Mouse (Mus musculus) ES-E14 (cell line): ENCODE measurements around the gene Vmn2r19. TPM values are rescaled to one million over a fixed set of nuclear protein-coding genes. Genes with fewer than 3 reads are reported as not detected.

ENCODE experiments used
- DNase-seq: peaks from one replicate; pipeline ENCODE4 v3.0.0-alpha.2; 2013; ENCODE audit warnings: low read depth, low spot score
- H3K27ac ChIP-seq: 2 replicates; pipeline ENCODE4 v1.5.1; 2012; ENCODE audit warnings: low read depth, mild to moderate bottlenecking, low read length, moderate library complexity, mixed read lengths; ENCODE audit not compliant: poor library complexity, insufficient read depth, severe bottlenecking
- H3K36me3 ChIP-seq: 2 replicates; pipeline ENCODE4 v1.6.1; 2012; ENCODE audit warnings: mild to moderate bottlenecking, low read length, moderate library complexity, mixed read lengths; ENCODE audit not compliant: control insufficient read depth, poor library complexity, insufficient read depth, severe bottlenecking
- H3K4me1 ChIP-seq, 2 experiments: fragments of 150-350 bp in 1 of 2; sonication (generic) in 1 of 2; 2 replicates each; pipeline ENCODE4 v1.6.1; 2012; ENCODE audit warnings: low read length in 2 of 2, mild to moderate bottlenecking in 1 of 2, mixed read lengths in 1 of 2; ENCODE audit not compliant: control insufficient read depth in 2 of 2, insufficient read depth in 2 of 2, poor library complexity in 1 of 2
- H3K4me3 ChIP-seq, 2 experiments: fragments of 150-350 bp in 1 of 2; sonication (generic) in 1 of 2; 2 replicates each; pipeline ENCODE4 v1.5.1; 2012; ENCODE audit warnings: low read length in 2 of 2, low read depth in 1 of 2, mild to moderate bottlenecking in 1 of 2, mixed read lengths in 1 of 2; ENCODE audit not compliant: insufficient read depth in 1 of 2, poor library complexity in 1 of 2, severe bottlenecking in 1 of 2
- H3K9ac ChIP-seq: 2 replicates; pipeline ENCODE4 v1.6.1; 2012; ENCODE audit warnings: low read depth, mild to moderate bottlenecking, low read length, mixed read lengths; ENCODE audit not compliant: poor library complexity, insufficient read depth, severe bottlenecking
- H3K9me3 ChIP-seq: fragments of 150-350 bp; sonication (generic); 2 replicates; pipeline ENCODE4 v1.6.1; 2012; ENCODE audit warnings: low read depth, mild to moderate bottlenecking, low read length; ENCODE audit not compliant: control insufficient read depth, insufficient read depth
- CHD2 ChIP-seq: IDR thresholded peaks from 2 replicates; pipeline ENCODE4 v1.6.1; 2014; ENCODE audit warnings: mild to moderate bottlenecking, low read depth, low read length, inconsistent platforms
- HCFC1 ChIP-seq: IDR thresholded peaks from 2 replicates; pipeline ENCODE4 v1.6.1; 2012; ENCODE audit warnings: low read length, inconsistent platforms, borderline replicate concordance; ENCODE audit not compliant: insufficient read depth
- MAFK ChIP-seq: IDR thresholded peaks from 2 replicates; pipeline ENCODE4 v1.6.1; 2014; ENCODE audit warnings: mild to moderate bottlenecking, low read depth, low read length, inconsistent platforms; ENCODE audit not compliant: insufficient read depth
- ZC3H11A ChIP-seq: IDR thresholded peaks from 2 replicates; pipeline ENCODE4 v1.6.1; 2012; ENCODE audit warnings: low read depth, mild to moderate bottlenecking, inconsistent platforms, low read length, borderline replicate concordance
- ZNF384 ChIP-seq: IDR thresholded peaks from 2 replicates; pipeline ENCODE4 v1.6.1; 2012; ENCODE audit warnings: low read depth, low read length, inconsistent platforms
- in situ Hi-C, 2 experiments: fragments of 600-800 bp; cut with MboI; formaldehyde crosslinking; loops; one replicate each; pipeline ENCODE4 v1.15.1; 2025; ENCODE audit warnings: low sequenced_read_pairs in 2 of 2, inconsistent platforms in 1 of 2; ENCODE audit not compliant: unreplicated experiment in 2 of 2
- total RNA-seq: library from RNA; depleted of rRNA; stranded (reverse); fragments of 300-350 nt; gene quantifications from 2 replicates; pipeline ENCODE4 v1.2.3, GENCODE M21; 2012; rRNA removed

Gene Vmn2r19
- not detected in 2 replicates for total RNA-seq

- in situ Hi-C loops, result no loop called here
- H3K4me1 ChIP-seq, result no peaks in the 10 kb centered on the region
- H3K4me3 ChIP-seq, result no peak within 1 kb of the TSS
Observed at GRCm38 (mm10) chr6:123308033-123308432, at the start of gene Vmn2r19. Gene Vmn2r19 (plus strand): TSS chr6:123308333.

GRCm38 (mm10) chr6:123258946-123259345 is 49.2 kb upstream of the Vmn2r19 start:
- H3K4me3 ChIP-seq, result no peak overlapping the region
- TF ChIP-seq CHD2, result no peak
- H3K9ac ChIP-seq, result no peak overlapping the region
- H3K4me1 ChIP-seq, result no peaks in the 10 kb centered on the region
- in situ Hi-C loops, result no loop called here
- DNase-seq, result no peak
- H3K27ac ChIP-seq, result no peak overlapping the region
- no peaks in the 10 kb centered on the region for H3K36me3 ChIP-seq
- no peaks in the 10 kb centered on the region for H3K9me3 ChIP-seq

More at GRCm38 (mm10) chr6:123308033-123308432, at the start of gene Vmn2r19:
- Histone ChIP-seq H3K9ac (no peak within 1 kb of the TSS), H3K36me3 (no peaks in the 10 kb centered on the region), H3K9me3 (no peaks in the 10 kb centered on the region), H3K27ac (no peak within 1 kb of the TSS)
- no peak for TF ChIP-seq ZNF384
- TF ChIP-seq ZC3H11A, result no peak
- no peak for TF ChIP-seq HCFC1
- TF ChIP-seq MAFK, result no peak
- TF ChIP-seq CHD2, result no peak
- no peak for DNase-seq

- Histone ChIP-seq H3K4me1 (no peaks in the 10 kb centered on the region), H3K9me3 (no peaks in the 10 kb centered on the region), H3K4me3 (no peak overlapping the region), H3K36me3 (no peaks in the 10 kb centered on the region), H3K27ac (no peak overlapping the region), H3K9ac (no peak overlapping the region)
- in situ Hi-C loops, result no loop called here
- TF ChIP-seq ZC3H11A (no peak), HCFC1 (no peak), MAFK (no peak), ZNF384 (no peak), CHD2 (no peak)
- DNase-seq, result no peak
Observed at GRCm38 (mm10) chr6:123259889-123260603, 48.1 kb upstream of the Vmn2r19 start.

- Histone ChIP-seq H3K36me3 (no peaks in the 10 kb centered on the region), H3K4me1 (no peaks in the 10 kb centered on the region), H3K9me3 (no peaks in the 10 kb centered on the region), H3K4me3 (no peak overlapping the region), H3K9ac (no peak overlapping the region), H3K27ac (no peak overlapping the region)
- no peak for TF ChIP-seq MAFK
- no peak for TF ChIP-seq ZNF384
- no peak for TF ChIP-seq HCFC1
- TF ChIP-seq CHD2, result no peak
- no peak for TF ChIP-seq ZC3H11A
- no peak for DNase-seq
- in situ Hi-C loops, result no loop called here
Observed at GRCm38 (mm10) chr6:123260868-123261267, 47.3 kb upstream of the Vmn2r19 start.

- Histone ChIP-seq H3K4me1 (no peaks in the 10 kb centered on the region), H3K36me3 (no peaks in the 10 kb centered on the region), H3K9ac (no peak within 1 kb of the TSS), H3K27ac (no peak within 1 kb of the TSS), H3K4me3 (no peak within 1 kb of the TSS), H3K9me3 (no peaks in the 10 kb centered on the region)
- no peak for DNase-seq
- in situ Hi-C loops, result no loop called here
- TF ChIP-seq HCFC1 (no peak), MAFK (no peak), ZNF384 (no peak), CHD2 (no peak), ZC3H11A (no peak)
Observed at GRCm38 (mm10) chr6:123261555-123262161, 46.5 kb upstream of the Vmn2r19 start, which contains the start of gene Clec4d. Gene Clec4d (plus strand): TSS chr6:123262111.
